Mouse (Mus musculus) thymus, postnatal 4 days (tissue): ENCODE measurements at regions not wholly inside any gene's neighbourhood (a gene's known extent, or its start where the extent isn't known, plus 50 kb on each side); places are given as distances from the start of the nearest gene placed in this dataset.
A peak's percentile ranks its signal among the peaks of the same experiment; 100 is the strongest.

Experiments
- DNase-seq: peaks from one replicate; pipeline ENCODE4 v3.0.0; 2021

DNA sequence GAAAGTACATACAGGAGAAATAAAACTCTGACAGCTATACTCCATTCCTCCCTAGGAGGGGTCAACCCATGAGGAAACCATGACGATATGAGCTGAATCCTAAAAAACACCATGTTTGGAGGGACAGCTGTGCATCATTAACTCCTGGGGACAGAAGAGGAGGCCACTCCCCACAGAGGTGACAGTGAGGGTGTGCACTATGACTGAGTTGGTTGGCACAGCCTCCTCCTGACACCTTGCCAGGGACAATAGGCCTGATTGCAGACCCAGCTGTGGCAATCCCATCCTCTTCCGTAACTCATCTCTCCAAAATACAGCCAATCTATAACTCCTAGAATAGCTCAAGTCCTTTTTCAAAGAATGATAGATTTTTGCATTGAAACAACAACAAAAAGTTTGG, 112.0 kb downstream of the Rbm43 start:
- no peak for DNase-seq

DNA sequence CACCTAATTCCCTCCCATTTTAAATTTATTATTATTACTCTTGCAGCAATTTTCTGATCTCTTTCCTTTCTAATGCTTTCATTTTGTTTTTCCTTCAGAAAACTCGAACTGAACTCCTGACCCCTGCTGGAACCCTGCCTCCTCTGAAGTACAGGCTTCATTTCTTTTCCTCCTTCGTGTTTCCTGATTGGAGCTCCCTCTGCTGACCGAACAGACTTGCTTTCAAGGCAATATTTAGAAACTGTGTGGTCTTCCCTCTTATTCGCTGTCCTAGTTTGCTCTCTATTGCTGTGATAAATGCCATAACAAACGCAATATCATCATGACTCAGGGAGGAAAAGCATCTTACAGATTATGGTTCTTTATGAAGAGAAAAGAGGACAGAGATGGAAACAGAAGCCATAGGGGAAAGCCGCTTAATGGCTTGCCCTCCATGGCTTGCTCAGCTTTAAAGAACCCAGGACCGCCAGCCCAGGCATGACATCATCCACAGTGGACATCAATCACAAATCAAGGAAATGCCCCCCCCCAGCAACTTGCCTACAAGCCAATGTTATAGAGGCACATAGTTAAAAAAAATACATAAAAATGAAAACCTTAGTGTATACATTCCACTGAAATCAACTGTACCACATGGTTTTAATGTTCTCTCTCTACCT, 104.5 kb downstream of the Rbm43 start:
- DNase-seq, result peak; percentile 36

DNA sequence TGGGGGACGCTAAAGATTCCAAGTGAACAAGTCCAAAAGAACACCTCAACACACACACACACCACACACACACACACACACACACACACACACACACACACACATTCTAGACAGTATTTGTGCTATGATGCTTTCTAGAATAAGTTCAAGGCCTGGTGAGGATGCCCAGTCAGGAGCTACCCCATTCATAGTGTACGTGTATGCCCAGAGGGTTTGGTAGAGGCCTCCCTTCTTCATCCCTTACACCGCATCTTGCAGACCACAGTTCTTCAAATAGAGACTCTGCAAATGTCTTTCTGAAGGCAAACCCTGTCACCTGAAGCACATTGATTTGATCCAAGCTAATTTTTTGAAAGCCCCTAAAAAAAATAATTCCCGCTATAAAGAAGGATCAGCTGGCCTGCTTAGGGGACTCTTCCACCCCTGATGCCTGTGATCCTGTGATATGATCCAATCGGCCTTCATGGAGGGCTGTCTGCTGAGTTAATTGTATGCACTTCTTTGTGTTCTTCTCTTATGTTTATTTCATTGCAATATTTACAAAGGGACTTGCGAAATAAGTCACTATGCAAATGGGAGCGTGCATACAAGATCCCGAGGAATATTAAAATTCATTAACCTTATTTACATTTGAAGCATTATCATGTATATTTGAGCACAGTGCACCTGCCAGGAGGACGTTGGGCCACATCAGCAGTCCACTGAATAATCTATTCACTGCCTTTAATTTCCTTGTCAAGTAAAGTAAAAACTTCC, 103.8 kb downstream of the Rbm43 start:
- DNase-seq, result no peak

DNA sequence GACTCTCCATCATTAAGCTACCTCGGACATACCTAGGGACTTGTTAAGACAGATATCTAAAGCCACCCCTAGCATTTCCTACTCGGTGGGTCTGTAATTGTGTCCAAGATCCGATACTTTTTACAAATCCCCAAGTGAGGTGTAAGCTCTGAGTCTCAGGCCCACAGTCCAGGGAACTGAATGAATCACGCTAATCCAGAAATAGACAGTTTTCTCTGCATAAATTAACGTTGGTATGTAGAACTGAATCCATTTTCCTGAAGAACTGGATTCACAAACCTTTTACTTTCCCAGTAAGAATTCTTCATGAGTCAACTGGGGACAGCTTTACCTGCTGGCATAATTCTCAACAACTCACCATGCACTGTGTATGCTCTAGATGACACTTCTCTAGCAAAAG, 97.1 kb downstream of the Rbm43 start:
- no peak for DNase-seq

DNA sequence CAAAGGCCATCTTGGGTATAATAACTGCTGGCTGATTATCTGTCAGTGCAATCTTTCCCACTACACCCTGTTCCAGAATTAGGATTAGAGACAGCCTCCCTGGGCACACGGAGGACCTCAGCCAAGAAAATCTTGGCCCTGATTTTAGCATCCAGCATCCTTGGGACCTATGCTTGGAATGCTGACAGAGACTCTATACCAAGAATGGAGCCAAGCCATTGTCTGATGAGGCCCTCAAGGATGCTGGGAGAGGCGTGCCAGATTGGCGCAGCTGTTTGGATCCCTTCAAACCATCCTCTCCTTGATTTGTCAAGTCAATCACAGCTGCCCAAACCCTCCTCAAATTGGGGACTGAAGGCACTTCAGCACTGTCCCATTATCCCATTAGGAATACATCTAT, 94.2 kb downstream of the Rbm43 start:
- DNase-seq, result no peak

DNA sequence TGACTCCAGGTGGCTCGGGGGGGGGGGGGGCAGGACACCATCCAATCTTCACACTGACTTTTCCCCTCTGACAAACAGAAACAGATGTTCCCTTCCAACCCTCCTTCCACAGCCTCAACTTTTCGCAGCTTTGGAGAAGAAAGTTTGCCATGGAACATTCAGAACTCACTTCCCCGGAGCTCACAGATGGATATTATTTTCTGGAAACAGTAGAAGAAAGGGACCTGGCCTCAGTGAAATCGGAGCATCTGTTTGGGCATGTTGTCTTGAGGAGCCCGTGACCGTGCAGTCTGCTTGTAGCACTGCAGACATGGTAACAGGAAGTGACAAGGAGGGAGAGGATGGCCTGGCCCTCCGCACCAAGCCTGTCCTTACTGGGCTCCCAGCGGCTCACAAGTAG, 90.1 kb downstream of the Rbm43 start:
- DNase-seq, result no peak

DNA sequence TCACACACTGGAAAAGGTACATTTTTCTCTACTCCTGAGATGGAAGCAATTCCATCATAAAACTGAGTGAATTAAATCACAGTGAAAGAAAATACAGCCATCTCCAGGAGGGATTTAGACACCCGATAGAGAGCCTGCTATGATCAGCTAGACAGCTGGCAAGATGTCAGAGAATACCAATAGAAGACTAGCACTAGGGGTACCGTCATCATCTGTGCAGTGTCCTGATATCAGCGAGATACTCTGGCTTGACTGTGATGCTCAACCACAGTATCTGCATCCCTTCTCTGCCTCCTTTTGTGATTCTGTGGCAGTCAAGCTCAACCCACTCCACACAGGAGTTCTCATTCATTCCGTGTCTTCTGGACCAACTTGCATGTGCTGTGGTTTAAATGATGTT, 87.4 kb downstream of the Rbm43 start:
- DNase-seq, result no peak

DNA sequence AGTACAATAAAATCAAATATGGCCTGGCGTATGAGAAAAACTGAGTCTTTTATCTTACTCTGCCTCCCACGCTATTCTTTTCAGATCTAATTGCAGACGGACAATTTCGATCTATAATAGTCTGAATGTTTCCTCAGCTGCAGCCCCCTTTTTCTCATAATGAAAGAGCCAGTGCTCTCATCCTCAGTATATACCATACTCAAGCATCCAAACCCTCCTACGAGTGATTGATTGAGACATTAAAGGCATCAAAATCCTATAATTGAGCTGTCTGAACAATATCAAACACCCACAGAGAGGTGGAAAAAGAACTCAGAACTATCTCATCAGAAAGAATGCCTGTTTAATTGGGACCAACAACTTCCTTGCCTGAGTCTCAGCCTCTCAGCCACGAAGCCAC, 87.0 kb downstream of the Rbm43 start:
- no peak for DNase-seq

DNA sequence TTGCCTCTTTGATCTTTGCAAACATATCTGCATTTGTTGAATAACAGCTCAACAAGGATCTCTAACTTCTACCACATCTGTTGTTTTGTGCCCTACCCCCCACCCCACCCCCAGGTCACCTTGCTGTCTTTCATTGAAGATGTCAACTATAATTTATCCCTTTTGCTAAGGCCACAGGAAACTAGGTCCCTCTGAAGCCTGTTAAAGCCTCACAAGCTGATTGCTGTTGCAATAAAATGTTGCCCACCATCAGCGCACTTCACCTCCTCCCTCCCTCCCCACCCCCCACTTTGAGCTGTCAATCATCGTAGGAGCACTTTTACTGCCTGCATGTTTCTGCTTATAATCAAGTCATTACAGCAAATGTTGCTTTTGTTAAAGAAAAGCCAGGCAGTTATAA, 86.5 kb downstream of the Rbm43 start:
- DNase-seq, result no peak

DNA sequence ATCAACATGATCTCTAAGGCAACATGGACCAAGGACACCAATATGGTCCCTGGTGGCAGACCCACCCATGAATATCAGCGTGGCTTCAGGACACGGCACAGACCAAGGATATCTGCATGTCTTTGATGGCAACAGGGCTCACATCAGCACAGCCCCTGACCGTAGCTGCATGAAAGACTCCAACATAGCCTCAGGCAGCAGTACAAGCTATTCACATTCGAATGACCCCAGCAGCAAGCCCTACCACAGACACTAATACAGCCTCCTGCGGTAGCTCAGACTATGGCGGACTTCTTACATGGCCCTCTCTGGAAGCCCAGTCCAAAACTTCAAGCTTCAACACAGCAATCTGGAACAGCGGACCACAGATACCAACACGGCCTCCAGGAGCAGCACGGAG, 84.4 kb downstream of the Rbm43 start:
- DNase-seq, result no peak

DNA sequence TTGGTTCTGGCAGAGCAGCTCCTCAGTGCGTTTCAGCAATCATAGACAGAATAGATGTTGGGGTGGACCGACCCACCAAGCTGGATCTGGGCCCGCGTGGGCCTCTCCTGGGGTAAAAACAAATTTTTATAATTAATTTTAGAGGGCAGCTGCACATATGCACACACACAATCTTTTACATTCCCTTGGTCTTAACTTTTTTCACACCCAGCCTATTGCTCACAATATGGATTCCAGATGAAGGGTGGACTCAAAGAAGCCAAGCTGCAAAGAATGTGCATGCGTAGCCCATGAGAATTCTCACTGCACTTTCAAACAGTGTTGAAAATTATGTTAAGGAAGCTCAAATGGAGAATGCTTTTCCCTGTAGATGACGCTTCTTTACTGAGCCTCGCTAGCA, 83.3 kb downstream of the Rbm43 start:
- no peak for DNase-seq

DNA sequence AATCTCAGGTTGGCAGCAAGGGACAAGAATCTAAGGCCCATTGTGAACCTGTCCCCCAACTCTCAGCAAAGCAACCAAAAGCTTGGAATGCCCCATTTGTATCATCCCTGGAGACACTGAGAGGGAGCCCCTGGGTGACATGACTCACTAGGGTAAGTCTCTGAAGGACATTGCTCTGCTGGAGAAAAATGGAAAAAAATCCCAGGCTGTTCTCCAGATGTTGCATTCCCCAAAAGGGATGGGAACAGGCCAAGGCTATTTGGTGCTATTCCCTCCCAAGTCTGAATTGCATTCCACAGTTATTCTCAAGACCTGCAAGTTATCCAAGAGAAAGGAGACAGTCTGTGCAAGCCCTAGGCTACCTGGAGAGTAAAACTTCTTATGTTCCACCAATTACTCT, 77.7 kb downstream of the Rbm43 start:
- DNase-seq, result no peak

DNA sequence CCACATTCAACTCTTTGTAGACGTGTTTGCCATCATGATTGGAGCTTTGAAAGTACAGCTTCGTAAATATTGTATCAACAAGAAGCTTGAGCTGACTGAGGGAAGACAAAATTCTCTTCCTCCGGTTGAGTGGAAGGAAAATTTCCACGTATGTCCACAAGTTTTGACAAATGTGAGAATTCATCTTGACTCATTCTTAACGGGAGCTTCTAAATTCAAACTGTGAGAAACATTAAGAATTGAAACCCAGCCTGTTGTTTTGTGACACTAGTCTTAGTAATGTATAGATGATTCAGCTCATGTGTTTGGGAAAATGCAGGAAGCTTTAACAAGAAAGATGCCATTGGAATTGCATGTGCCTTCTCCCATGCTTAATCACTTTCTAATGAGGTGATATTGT, 68.9 kb downstream of the Rbm43 start:
- DNase-seq, result no peak

DNA sequence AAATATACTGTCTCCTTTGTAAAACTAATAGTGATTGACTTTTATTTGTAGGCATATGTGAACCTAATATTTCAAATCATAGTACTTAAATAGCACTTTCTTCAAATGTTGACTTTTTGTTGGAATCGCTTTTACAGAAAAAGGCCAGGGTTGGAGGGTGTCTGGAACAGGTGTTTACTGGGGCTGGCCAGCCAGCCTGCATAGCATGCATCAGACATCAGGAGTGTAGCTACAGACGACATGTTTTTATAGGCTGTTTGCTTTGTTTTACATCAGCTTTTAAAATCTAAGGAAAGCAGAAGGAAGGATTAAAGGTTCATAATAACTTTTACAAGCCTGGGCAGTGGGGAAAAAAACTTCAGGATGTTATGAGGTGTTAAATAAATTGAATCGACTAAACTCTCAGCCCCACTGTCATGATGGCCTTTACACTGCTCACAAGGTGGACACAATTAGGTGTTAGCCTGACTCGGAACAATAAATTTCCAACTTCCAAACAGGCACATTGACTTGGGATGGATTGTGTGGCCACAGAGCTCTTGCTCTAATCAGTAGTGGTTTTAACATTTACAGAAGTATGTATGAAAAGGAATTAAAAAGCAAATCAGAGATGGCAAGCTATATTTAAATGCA, 66.0 kb downstream of the Rbm43 start:
- no peak for DNase-seq

DNA sequence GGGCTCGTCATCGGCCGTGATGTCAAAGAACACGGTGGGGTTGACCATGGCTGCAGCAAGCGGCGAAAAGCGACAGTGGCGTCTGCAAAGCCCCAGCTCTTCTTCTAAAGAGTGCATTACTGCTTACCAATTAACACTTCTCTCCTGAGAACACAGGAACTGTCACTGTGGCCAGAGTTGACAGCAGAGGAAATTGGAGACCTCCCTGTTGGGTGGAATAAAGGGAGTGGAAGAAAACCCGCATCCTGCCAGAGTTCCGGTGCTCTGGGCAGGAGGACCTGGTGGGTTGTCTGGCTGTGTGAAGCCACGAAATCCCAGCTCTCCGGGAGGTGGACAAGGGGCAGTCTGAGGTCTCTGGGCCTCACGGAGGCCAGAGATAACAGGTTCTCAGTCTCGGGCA, 63.4 kb downstream of the Rbm43 start:
- DNase-seq, result no peak
